Mouse (Mus musculus) kidney, adult 2 months (tissue): ENCODE measurements at regions not wholly inside any gene's neighbourhood (a gene's known extent, or its start where the extent isn't known, plus 50 kb on each side); places are given as distances from the start of the nearest gene placed in this dataset.

Source experiments
- CTCF ChIP-seq: fragments of 200-500 bp; conservative IDR thresholded peaks from 2 replicates; pipeline ENCODE4 v1.5.1; 2011; ENCODE audit warnings: low read depth, mild to moderate bottlenecking, control low read depth, low read length, moderate library complexity, mixed read lengths; ENCODE audit not compliant: insufficient read depth, insufficient read length
- POLR2A ChIP-seq: fragments of 200-500 bp; IDR thresholded peaks from one replicate; pipeline ENCODE4 v1.6.1; 2011; ENCODE audit warnings: low read depth, low read length, control low read depth

DNA sequence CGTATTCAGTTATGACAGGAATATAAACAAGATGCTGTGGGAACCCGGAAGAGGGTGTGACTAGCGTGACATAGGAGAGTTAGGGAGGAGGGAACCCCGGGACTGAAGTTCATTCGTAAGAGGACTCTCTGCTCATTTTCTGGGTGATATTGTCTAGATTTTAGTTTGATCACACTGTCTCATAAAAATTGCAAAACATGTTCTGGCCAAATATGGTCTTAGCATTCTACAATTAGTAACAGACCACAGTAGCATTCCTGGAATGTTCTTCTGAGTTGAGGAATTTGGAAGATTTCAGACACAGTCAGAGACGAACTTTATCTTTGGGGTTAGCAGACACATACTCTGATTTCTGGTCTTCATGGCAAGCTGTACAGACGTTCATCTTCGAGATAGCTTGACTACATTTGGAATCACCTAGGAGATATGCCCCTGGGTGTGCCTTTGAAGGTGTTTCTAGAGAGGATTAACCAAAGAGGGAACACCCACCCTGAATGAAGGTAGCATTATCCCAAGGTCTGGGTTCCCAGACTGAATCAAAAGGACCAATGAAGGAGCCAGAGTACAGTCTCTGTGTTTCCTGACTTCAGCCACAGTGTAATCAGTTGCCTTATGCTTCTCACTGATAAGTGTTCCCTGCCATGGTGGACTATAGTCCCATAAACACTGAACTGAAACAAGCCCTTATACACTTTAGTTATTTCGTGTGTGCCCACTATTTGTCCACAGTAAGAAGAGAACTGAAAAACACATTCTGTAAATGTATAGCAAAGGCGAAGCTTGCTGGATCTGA lies 102.7 kb upstream of the Pgrmc2 start:
- TF ChIP-seq CTCF (no peak), POLR2A (no peak)
